Mouse (Mus musculus) c-Kit-positive CD71-negative TER-119-negative erythroid progenitor cells, embryonic 14.5 days (primary cell): Measurements from ENCODE around the gene Scmh1.

Source experiments
- DNase-seq: peaks from one replicate; pipeline ENCODE4 v3.0.0-alpha.2; 2013; ENCODE audit warnings: low read depth

The Scmh1 gene

GRCm38 (mm10) chr4:120556592-120556991 is 151.5 kb downstream of the Scmh1 start:
- no peak for DNase-seq

- DNase-seq: no peak
Observed at GRCm38 (mm10) chr4:120565726-120566125, 160.6 kb downstream of the Scmh1 start.

DNA sequence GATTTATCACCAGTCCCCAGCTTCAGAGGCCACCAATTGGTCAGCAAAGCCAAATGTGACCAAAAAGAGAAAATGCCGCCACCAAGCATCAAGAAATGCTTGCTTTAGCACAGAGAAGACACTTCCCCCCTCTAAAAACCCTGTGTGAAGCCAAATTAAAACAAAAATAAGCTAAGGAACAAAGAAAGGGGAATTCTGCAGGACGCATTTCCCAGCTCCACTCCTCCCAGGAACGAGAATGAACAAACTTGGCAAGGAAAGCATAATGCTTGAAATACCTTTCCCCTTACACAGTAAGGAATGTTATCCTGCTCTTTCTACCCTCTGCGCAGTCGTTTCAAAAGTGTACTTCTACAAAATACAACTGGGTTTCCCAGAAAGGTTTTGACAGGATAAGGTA is 162.9 kb downstream of the Scmh1 start:
- DNase-seq: no peak

DNA sequence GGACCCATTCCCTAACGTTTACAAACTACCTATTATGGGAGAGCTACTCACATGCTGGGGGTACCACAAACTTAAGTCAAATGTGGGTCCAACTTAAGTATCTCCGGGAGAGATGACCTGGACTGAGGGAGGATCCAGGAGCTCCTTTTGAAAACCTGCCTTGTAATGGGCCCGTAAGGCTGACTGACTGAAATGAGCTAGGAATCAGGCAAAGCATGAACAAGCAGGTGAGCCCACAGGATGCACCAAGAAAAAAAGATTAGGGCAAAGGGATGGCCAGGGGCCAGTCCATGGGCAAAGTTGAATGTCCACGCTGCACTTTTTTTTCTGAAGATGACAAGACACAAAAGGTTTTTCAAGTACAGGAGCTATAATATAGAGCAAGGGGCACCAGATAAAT is 163.9 kb downstream of the Scmh1 start:
- no peak for DNase-seq

DNA sequence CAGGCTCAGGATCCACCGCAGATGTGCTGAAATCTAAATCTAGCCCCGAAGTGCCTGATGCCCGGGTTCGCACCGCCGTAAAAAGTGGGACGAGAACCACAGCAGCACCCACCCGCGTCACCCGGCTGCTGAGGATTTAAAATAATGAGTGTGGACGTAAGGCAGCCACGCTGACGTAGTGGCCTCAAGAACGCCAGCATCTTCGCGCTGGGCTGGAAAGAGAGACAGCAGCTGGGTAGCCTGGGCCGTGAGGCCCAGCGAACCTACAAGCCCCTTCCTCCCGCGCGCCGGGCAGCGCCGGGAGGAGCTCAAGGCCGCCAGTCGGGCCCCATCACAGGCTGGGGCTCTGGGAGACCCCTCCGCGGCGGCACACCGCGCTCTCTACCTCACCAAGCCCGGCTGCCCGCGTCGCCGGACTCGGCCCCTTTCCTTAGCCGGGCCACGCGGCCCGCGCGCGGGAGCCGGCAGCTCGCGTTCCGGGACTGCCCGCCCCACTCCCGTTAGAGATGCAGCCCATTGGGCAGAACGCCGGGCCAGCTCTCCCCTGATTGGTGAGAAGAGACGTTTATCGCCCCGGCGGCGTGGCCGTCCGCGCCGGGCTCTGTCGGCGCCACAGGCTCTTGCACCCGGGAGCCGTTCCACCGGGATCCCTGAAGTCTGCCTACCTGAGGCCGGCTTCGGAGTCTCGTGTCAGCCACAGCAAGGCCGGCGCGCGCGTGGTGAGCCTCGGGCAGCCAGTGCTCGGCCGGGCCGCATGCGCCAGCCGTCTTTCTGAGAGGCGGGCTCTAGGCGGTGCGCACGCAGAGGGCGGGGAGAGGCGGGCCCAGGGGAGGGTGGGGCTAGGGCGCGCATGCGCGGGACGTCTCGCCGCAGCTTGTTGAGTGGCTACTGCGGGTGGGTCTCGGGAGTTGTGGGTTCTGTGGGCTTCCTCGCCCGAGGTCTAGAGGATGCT is 164.7 kb downstream of the Scmh1 start, which contains the start of gene Ctps:
Gene Ctps, minus strand, starts transcription at position 791 of the 952 bp plus-strand sequence.
- peak; percentile 79 for DNase-seq

GRCm38 (mm10) chr4:120570438-120571069 is 165.5 kb downstream of the Scmh1 start:
- no peak for DNase-seq

DNA sequence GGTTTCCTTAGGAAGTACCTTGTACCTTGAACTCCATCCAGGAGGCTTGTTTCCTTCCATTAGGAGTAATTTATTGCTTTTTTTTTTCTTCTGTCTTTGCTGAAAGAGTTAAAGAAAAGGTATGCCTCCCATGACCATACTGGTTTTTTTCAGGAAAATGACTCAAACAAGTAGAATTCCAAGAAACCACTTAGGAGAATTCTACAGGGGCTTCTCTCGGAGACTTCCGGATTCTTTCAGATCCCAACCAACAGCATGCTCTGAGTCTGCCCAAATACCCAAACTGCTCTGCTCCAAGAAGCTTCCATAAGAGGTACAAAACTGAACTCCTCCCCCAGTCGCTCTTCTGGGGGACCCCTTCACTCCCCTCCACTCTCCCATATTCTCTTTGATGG is 166.0 kb downstream of the Scmh1 start:
- no peak for DNase-seq

GRCm38 (mm10) chr4:120571691-120572090 is 166.6 kb downstream of the Scmh1 start:
- no peak for DNase-seq
